Mouse (Mus musculus): Measurements from ENCODE around the gene Nhlh2. TPM values are rescaled to one million over a fixed set of nuclear protein-coding genes. Genes with fewer than 3 reads are reported as not detected.
A peak's percentile ranks its signal among the peaks of the same experiment; 100 is the strongest.

Gene Nhlh2
- total and polyA plus RNA-seq, 3 experiments = not detected

DNA sequence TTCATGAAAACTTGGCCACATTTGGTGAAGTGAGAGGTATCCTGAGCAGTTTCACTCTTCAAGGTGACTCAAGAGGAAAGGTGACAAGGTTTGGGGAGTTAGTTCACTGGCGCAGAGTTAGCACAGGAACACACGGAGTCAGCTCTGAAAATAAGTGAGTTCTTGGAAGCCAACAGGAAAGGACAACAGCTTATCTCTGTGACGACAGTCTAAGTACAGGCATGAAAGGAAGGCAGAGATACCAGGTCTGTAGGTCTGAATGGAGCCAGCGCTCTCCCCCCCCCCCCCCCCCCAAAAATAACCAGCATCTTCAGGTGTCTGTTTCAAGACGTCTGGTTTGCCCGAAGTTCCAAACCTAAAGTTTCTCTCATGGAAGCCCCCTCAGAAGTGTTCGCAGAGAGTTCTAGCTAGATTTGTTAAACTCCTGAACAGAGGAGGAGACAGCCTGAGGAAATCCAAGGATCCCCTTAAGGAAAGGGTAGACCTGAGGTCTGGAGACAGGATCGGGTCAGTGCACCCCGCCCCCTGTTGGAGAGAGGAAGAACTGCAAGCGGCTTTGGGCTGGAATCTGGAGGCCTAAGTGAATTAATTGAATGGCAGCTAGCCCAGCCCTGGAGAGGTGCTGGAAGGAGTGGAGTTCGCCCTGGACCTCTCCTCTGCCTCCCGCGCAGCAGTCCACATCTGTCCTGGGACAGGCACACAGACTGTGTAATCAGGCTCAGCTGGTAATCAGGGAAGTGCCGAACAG is 52.2 kb downstream of the Nhlh2 start:
- TF ChIP-seq HCFC1 (IDR thresholded peaks at IDR 0.05; ENCODE audit: low read depth, low read length) (no peak), JUN (IDR thresholded peaks at IDR 0.05; ENCODE audit: insufficient read depth, low read depth, low read length) (no peak), GABPA (IDR thresholded peaks at IDR 0.05; ENCODE audit: insufficient replicate concordance, low read depth, low read length) (no peak), MAX (IDR thresholded peaks at IDR 0.05; ENCODE audit: low read length) (no peak), MXI1 (IDR thresholded peaks at IDR 0.05; ENCODE audit: low read depth, low read length) (no peak), TCF12 (IDR thresholded peaks at IDR 0.05; ENCODE audit: low read depth, low read length) (0 out of 2 replicates have a peak, but pooled peaks have one; percentile 16), CHD1 (IDR thresholded peaks at IDR 0.05; ENCODE audit: low read depth, low read length) (no peak), CHD2 (IDR thresholded peaks at IDR 0.05; ENCODE audit: low read length) (no peak), MEF2A (IDR thresholded peaks at IDR 0.05; ENCODE audit: borderline replicate concordance, low read depth, low read length) (no peak), USF2 (conservative IDR thresholded peaks at IDR 0.05; ENCODE audit: low read depth, low read length) (no peak), BHLHE40 (IDR thresholded peaks at IDR 0.05; ENCODE audit: low read depth, low read length) (no peak), CTCF (conservative IDR thresholded peaks at IDR 0.05 in 1 of 2, IDR thresholded peaks at IDR 0.05 in 1 of 2; ENCODE audit: low read depth in 2 of 2, low read length in 2 of 2) (peak; percentile 74 to 79), SIN3A (IDR thresholded peaks at IDR 0.05; ENCODE audit: low read length) (no peak), ZMIZ1 (IDR thresholded peaks at IDR 0.05; ENCODE audit: low read depth, low read length) (no peak), E2F4 (IDR thresholded peaks at IDR 0.05; ENCODE audit: insufficient replicate concordance, low read depth, low read length) (no peak), NELFE (IDR thresholded peaks at IDR 0.05; ENCODE audit: low read depth, low read length) (no peak), UBTF (IDR thresholded peaks at IDR 0.05; ENCODE audit: low read depth, low read length) (no peak), ZC3H11A (IDR thresholded peaks at IDR 0.05; ENCODE audit: low read depth, low read length) (no peak), RAD21 (IDR thresholded peaks at IDR 0.05; ENCODE audit: low read depth, low read length) (peak; percentile 42), SMC3 (IDR thresholded peaks at IDR 0.05; ENCODE audit: low read depth, low read length) (peak; percentile 70), ELF1 (IDR thresholded peaks at IDR 0.05; ENCODE audit: low read depth, low read length) (no peak), ZKSCAN1 (IDR thresholded peaks at IDR 0.05; ENCODE audit: borderline replicate concordance, low read depth, low read length) (no peak), KAT2A (IDR thresholded peaks at IDR 0.05; ENCODE audit: insufficient replicate concordance, low read length) (no peak), TBP (conservative IDR thresholded peaks at IDR 0.05; ENCODE audit: low read depth, low read length) (no peak), POLR2A (IDR thresholded peaks at IDR 0.05; ENCODE audit: low read depth, low read length) (no peak), USF1 (IDR thresholded peaks at IDR 0.05; ENCODE audit: low read depth, low read length) (no peak)
- H3K4me1 ChIP-seq (ENCODE audit: control insufficient read depth in 1 of 2, insufficient read depth in 2 of 2) = 0 out of 4 replicates have a peak, but pooled peaks cover 0 to 3% of the 10 kb centered on the region in 2 experiments
- no peaks in the 10 kb centered on the region for H3K27me3 ChIP-seq (replicated peaks)
- H3K4me2 ChIP-seq (ENCODE audit: insufficient read depth, low read depth, poor library complexity, severe bottlenecking) = no peak overlapping the region
- DNase-seq (ENCODE audit: extremely low read depth) = peak; percentile 32
- dilution Hi-C loops (cut with MboI; ENCODE audit: extremely low pct_ligation_motif_present, extremely low pct_unique_long_range_greater_than_20kb, low sequenced_read_pairs) (no loop called here), in situ Hi-C loops (cut with MboI; ENCODE audit: low pct_ligation_motif_present, low pct_unique_long_range_greater_than_20kb, low sequenced_read_pairs) (loop anchor here (25.0 kb wide), 1 partner anchor 175 kb away; no protein-coding TSS in a partner anchor)
- H3K36me3 ChIP-seq (replicated peaks in 1 of 2; ENCODE audit: control insufficient read depth in 1 of 2, insufficient read depth in 1 of 2, low read length in 1 of 2) = no peaks in the 10 kb centered on the region
- H3K79me2 ChIP-seq (replicated peaks; ENCODE audit: control insufficient read depth, extremely low read depth, insufficient read depth, poor library complexity, severe bottlenecking) = no peaks in the 10 kb centered on the region
- no peak overlapping the region for H3K4me3 ChIP-seq (replicated peaks in 1 of 3; ENCODE audit: low read depth in 2 of 3, low read length in 2 of 3, poor library complexity in 1 of 3)
- H3K27ac ChIP-seq (ENCODE audit: insufficient read depth, low read depth) = no peak overlapping the region
- no peak overlapping the region for H3K9ac ChIP-seq (ENCODE audit: insufficient read depth, low read depth)
- no peaks in the 10 kb centered on the region for H3K9me3 ChIP-seq (replicated peaks; ENCODE audit: low read length)

Measured in CH12.LX (cell line).